Mouse (Mus musculus) ES-Bruce4 (cell line): ENCODE results near the gene Eif4a3.

Source experiments
- CTCF ChIP-seq: IDR thresholded peaks from one replicate; pipeline ENCODE4 v1.8.1; 2011; ENCODE audit warnings: low read depth, low read length
- POLR2A ChIP-seq: IDR thresholded peaks from one replicate; pipeline ENCODE4 v1.8.1; 2011; ENCODE audit warnings: low read length; ENCODE audit not compliant: insufficient read depth

DNA sequence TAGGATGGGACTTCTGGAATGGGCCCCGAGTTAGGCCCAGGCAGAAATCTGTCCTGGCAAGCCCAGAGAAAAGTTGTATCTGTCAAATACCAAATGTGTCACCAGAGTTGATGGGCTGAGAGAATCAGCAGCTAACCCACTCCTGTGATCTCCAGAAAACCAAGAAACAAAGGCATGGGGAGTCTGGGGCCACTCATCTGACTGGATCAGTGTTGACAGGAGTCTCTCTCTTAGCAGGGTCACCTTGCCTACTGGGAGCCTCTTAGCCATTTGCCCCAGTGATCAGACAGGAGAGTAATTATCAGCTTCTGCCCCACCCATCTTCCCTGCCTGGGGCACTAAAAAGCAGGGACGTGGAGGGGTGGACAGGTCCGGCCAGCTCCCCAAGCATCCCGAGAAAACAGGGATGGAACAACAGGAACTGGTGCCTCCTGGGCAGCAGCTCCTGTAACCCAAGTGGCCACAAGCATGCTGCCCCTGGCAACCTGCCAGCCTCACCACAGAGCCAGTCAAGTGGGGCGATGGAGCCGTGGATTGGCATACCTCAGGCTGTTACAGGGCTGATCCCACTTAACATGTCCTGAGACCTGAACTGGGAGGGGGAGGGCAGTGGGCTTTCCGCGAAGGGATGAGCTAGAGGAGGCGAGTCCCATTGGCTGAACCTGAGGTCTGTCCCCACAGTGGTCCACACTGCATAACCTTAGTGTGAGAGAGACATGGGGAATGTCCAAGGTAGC lies 13.9 kb downstream of the Eif4a3 start:
- TF ChIP-seq POLR2A (no peak), CTCF (no peak)
